Mouse (Mus musculus) kidney, adult 9 months (tissue): Measurements from ENCODE around the gene Sh2b3.

Experiments used
- DNase-seq: peaks from one replicate; pipeline ENCODE4 v3.0.0; 2022

Gene Sh2b3

DNA sequence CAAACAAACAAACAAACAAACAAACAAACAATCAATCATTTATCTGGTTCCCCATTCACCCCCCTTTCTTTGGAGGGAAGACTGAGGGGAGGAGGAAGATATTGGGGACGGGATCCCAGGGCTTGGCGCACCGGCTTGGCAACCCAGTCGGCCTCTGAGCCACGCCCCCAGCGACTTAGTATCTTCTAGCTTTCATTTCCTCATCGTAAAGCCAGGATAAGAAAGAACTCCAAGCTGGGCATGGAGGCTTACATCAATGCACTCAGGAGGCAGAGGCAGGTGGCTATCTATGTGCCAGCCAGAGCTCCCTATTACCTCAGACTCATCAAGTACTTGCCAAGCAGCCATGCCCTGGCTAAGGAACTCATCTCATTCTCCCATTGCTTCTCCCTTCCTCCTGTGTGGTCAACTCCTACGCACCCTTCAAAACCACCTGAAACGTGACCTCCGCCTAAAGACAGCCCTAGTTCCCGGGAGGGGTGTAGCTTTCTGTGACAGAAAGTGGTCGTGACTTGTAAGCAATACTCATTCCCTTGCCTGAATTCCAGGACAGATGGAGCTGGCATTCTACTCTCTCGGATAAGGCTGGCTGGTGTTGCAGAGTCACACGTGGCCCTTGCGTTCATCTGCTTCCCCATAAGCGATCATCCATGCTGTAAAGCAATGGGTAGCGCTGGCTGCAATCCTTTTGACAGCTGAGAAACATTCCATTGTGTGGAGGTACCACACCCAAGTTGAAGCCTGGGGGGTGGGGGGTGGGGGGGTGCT lies 5.9 kb upstream of the Sh2b3 start:
- no peak for DNase-seq

DNA sequence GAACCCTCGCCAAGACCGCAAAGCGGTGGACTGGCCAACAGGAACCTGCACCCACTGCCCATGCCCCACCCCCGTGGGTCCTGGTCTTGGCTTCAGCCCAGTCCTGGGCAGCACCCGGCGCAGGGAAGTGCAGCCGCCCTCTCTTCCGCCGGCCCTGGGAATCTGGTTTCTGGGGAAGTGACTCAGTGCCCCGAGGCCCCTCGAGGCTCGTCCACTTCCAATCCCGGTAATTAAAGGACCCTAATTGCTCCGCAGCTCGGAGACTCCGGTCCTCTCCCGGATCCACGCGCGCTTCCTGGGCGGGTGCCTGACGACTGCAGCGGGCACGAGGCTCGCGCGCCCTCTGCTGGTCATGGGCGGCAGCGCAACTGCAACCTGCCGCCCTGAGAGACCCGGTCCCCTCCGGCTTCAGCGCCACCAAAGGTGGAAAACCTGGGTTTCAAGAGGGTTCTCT lies 5.2 kb upstream of the Sh2b3 start:
- DNase-seq: peak; percentile 81

DNA sequence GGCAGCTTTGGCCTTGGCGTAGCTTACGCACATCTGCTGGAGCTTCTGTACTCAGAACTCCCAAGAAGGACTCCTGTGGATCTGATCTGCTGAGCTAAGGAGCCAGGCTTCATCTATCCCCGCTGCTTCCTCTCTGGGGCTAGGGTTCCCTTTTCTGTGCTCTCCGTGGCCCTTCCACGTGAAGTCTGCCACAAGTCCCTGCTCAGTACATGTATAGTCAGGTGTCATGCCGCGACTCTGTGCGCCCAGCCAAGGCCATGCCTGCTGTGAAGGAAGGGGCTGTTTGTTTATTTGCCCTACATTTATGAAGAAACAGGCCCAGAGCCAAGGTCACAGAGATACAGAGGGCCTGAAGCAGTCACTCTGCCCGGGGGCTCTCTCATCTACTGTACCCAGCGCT lies 4.5 kb upstream of the Sh2b3 start:
- no peak for DNase-seq

DNA sequence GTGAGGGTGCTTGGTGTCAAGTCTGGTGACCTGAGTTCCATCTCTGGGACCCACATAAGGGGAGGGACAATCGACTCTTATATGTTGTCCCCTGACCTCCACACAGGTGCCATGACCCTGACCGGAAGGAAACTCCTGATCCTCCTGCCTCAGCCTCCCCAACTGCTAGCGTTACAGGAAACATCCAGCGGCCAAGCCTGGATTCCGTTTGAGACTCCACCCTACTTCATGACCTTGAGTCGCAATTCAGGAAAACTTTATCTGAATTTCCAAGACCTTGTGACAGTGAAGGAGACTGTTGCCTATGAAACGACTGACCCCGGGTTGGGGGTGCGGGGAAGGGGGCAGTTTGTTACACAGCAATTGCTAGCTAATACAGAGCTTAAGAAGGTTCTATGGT lies 4.1 kb upstream of the Sh2b3 start:
- DNase-seq: no peak

DNA sequence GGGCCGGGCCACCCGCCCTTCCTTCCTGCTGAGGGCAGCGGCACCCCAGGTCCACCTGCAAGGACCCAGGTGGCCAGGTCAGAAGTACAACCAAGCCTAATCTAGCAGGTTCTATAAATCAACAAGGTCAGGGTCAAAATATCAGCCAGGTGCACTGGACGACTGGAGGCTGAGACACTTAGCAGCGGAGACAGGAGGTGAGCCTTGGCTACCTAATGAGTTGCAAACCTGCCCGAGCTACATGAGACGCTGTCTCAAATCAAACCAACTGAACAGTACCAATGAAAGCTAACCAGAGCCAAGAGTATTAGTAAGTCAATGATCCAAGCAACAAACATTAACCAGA lies 1.7 kb upstream of the Sh2b3 start:
- DNase-seq: no peak

DNA sequence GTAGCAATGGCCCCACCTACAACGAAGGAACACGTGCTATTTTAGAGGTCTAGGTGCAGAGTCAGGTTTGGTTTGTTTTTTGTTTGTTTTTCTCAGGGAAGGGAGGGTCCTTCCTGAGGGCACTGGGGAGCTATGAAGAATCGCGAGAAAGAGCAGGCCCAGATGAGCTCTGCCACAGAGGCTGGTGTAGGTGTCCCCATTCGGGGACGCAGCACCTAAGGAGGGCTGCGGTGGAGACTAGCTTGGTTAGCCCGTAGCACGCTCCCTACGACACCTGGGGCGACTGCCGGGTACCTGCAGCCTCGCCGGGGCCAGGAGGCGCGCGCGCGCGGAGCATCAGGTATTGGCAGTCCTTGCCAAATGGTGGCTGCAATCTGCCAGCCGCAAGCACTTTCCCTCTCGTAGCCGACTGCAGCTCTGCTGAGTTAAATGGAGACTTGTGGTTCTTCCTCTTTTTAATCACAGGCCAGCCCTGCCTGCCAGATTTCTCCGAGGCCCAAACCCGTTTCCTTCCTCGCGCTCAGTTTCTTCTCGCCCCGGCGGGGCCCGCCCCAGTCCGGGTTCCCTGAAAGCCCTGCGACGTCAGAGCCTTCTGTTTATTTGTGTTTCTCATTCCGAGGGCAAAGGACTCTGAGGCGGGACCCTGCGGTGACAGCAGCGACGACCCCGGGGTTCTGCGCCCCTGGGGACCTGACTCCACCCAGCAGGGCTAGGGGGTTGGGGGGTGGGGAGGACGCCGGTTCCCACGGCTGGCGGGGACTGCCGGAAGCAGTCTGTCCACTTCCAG lies 1.1 kb upstream of the Sh2b3 start:
- peak; percentile 80 for DNase-seq

DNA sequence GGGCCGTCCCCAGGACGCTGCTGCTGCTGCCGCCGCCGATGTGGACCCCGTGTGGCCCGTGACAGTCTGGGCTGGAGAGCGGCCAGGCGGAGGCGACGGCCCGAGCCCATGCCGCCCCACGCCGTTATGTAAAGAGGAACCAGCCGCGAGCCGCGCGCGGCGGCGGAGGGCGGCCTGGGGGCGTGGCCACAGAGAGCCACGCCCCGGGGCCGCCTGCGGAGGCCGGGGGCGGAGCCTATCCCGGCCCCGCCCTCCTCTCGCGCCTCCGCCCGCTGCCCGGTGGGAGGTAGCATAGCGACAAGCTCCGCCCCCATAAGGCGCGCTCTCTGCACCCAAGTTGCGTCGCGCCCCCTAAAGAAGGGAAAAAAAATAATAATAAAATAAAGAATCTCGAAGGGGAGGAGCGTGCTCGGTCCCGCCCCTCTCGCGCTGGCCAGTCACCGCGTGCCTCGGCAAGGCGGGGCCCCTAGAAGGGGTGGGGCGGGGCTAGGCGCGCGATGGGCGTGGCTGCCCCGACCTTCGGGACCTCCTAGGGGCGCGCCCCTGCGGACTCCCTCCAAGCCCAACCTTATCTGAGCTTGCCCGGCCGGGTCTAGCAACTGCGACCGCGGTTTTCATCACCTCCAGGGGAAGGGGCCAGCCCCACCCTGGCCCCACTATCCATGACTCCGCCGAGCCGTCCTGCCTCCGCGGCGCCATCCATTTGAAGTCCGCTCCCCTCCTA lies 592 bp downstream of the Sh2b3 start:
- peak; percentile 96 for DNase-seq

DNA sequence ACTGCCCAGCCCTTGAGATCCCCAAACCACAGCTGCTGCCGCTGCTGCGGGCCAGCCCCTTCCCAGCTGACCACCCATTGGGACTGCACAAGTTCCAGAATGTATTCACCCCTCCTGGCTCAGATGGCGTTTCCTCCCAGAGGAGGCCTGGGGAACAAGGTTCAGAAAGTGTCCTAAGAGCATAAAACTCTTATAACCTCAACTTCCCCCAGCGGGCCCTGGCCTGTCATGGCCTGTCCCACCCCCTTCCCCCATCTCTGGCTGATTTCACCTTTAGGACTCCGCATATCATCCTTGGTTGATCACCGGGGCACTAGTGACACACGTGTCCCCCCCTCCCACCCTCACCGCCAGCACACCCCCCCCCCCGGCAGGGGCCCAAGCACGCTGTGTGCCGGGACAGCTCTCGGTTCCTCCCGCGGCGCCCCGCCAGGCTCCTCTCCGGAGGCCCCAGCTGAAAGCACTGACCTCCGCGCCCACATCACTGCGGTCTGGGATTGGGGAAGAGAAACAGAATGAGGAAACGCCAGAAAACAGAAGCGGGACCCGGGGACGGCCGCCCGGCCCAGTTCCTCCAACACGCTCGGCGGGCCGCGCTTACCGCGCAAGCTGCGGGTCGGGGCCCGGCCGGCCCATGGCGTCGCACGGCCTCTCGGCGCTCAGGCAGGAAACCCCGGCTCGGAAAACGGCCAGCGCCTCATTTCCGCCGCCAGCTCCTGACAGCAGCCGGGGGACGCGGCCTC lies 1.3 kb downstream of the Sh2b3 start:
- DNase-seq: no peak

DNA sequence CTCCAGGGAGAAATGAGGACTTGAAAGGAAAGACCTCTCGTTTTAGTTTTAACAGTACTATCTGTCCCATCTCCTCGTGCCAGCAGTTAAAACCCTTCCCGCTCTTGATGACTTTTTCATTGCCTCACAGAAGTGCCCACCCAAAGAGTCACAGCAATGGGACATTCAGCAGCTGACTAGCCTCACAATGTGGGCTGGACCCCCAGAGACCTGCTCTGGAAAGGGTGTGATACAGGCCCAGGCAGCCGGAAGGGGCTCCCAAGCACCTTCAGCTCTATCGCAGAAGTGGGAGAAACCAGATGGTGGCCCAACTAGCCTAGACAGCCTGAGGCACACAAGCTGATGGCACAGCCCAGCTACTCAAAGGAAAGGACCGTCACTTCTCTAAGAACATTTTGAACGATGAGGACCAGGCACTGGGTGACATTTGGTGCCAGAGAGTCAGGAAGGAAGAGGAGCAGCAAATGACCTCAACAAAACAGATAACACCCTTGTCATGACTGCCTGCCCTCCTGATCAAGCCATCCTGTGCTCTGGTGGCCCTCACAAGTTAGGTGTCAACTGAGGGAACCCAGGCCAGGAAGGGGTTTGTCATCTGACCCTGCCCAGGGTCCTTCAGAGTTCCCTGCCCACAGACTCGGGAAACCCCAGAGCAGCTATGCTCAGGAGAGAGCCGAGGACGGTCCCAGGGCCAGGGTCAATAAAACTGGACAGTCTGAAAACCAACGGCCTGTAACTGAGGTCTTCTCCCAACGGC lies 2.3 kb downstream of the Sh2b3 start:
- no peak for DNase-seq

DNA sequence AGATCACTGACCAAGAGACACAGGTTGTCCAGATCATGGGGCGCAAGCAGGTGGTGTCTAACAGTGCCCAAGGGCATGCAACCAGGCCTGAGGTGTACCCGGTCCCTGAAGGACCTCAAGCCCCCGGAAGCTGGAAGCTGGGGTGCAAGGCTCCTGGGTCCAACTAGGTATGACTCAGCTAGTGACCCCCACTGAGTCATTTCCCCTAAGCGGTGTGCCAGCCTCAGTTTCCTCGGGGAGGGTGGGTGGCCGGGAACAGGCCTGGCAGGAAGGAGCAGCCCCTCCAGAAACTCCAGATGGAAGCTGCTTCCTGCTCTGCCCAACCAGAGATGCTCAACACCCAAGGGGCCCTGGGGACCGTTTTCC lies 3.2 kb downstream of the Sh2b3 start:
- no peak for DNase-seq

DNA sequence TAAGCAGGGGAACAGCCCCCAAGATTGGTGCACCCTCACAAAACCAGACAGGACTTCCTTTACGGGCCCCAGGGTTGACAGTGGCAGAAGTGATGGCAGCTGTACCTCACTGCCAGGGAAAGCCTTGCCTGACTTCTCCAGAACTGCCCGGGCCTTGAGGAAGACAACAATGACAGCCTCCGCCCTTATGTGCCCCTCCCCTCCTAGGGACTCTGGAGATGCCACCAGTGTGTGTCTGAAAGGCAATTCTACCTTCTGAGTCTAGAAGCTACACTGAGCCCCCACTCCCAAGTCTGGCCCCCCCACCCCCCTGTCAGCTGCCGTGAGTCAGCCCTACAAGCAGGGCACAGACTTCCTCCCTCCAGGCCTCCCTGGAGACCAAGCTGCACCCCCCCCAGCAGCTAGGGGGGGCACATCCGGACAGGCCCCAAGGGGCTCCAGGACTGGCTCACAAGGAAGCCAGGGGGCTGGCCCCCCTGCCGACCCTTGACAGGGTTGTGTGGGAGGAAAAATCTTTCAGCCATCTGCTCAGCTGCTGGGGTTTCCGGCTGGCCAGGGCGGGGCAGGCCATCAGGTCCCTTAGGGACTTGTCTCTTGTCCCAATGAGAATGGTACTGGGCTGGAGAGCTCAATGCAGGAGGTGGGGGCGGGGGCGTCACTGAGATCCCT lies 3.7 kb downstream of the Sh2b3 start:
- DNase-seq: peak; percentile 88

DNA sequence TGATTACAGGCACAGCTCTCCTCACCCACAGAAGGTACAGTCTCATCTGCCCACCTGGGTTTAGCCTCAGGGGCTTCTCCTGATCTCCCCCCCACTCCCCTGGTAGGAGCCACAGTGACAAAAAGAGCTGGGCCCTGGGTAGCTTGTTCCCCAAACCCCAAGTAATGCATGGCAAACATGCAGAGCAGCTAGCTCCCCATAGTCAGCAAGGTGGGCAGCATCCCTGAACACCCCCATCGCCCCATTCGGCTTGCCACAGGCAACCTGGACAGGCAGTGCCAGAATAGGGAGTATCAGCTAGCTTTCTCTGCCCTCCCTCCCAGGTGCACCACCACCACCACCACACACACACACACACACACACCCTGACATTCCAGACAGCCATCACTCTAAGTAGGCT lies 4.3 kb downstream of the Sh2b3 start:
- no peak for DNase-seq

DNA sequence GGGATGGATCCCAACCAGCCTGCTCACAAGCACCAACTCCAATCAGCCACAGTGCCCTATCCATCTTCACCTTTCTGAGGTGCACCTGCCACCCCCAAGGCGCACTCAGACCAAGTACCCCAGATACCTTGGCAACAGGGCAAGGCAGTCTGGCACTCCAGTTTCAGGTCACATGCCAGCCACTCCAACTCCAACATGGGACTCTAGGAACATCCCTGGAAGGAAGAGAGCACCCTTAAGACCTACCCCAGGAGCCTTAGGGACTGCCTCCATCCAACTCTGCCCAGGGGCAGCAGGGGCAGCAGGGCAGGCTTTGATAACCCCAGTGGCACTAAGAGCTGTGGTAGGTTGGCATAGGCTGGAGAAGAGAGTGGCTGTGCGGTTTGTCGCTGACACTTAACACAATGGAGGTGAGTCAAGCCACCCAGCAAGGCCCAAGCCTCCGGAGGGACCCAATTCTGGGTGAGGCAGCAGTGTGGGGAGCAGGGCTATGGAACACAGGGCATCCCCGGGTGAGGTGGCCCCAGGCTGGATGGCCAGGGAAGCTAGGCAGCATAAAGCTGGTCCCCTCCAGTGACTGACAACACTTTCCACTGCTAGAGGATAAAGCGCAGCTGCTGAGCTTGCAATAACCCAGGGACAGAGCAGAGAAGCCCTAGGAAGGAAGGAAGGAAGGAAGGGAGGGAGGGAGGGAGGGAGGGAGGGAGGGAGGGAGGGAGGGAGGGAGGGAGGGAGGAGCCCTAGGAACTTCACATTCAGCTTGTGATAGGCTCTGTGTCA lies 4.9 kb downstream of the Sh2b3 start:
- DNase-seq: no peak

DNA sequence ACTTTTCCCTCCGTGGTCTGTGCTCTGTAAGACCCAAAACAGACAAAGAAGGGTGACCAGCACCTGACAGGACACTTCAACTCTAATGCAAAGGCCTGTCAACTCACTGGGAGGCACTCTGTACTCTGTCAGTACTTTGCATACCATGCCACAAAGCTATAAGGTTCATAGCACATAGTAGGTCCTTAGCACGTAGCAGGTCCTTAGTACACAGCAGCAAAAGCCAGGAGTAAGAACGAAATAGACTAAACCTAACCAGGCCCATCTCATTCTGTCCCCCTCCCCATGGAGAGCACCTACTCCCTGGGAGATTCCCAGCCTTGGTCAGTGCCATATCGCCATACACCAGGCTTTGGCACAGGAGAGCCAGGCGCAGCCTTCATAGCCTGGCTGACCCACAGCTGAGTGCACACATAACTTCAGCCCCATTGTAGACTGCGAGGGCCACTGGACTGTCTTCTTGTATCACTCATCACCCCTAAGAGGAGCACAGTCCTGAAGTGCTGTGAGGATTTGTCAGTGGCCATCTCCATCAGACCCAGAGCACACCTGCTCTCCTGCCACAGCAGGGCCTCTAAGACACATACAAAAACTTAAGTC lies 6.3 kb downstream of the Sh2b3 start:
- DNase-seq: no peak

DNA sequence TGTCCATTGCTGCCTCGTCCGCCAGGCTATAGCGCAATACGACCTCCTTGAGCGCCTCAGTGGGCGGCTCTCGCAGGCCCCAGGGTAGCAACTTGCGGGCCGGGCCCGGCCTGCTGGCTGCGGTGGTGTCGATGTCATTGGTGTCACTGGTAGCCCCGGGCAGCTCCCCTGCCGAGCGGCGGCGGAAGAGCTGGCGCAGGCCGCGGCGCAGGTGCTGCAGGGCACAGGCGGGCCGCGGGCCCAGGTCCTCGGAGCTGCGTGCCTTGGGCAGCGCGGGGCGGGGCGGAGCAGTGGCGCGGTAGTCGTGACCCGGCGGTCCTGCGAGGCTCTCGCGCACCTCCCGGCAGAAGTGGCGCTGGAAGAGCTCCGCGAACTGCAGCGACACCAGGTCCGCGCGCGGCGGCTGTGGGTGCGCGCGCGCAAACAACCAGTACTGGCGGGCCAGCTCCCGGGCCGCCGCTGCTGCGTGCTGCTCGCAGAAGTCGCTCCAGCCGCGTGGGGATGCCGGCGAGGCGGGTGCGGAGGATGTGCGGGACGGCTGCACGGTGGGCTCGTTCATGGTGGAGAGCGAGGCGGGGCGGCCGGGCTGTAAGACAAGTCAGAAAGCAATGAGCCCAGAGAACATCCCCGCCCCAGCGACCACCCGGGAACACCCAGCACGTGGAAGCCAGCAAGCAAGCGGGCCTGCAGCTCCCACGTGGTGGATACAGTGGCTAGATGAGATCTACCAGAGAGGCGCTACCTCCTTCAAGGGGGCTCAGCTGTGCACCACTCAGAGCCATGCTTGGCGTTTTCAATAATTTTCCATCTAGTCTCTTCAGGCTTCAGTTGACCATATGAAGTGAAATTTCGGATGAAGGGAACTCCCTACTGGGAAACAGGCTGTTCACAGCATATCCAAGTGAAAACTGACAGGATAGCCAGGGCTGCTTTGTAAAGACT lies 8.7 kb downstream of the Sh2b3 start:
- no peak for DNase-seq

DNA sequence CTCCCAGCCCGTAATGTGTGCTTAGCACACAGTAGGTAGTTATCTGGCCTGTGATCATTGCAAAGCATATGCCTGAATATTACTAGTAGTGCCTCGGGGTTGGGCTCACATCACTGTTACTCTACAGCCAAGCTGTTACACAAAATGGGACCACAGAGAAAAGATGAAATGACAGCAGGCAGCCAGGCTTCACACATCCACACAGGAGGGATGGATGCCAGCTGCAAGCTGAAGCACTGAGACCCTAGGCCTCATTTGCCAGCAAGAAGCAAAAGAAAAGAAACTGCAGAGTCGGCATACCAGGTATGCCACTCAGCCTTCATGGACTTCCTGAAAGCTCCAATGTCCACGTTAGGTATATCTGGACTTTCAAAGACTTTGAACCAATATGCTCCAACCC lies 9.6 kb downstream of the Sh2b3 start:
- no peak for DNase-seq

DNA sequence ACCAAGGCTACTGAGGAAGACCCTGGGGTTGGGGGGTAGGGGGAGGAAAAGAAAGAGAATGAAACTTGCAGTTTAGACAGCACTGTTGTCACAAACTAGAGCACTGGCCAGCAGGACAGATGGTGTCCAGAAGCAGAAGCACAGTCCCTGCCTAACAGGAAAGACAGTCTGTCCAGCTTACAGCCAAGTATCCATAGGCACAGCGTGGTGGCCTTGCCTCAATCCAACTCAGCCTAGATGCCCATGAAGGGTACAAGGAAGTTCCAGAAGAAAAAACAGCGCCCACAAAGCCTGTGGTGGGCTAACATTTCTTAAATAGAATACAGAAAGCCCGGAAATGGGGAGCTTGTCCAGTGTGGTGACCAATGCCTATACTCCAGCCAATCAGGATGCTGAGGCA lies 11.8 kb downstream of the Sh2b3 start:
- DNase-seq: no peak

DNA sequence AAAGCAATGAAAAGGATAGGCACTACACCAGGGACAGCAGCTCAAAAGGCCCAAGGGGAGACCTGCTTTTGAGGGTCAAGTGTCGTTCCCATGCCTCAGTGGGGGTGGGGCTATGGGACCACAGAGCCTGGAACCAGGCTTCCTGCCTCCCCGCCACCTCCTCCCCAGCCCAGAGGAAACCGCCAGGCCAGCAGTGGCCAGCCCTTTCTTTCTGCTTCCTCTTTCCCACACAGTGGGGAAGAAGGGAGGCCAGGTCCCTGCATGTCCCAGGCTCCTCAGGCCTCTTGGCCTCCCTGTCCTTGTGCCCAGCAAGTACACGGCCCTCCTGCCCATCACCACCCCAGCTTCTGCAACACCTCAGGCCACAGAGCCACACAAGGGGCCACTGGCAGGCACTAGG lies 13.3 kb downstream of the Sh2b3 start:
- no peak for DNase-seq

DNA sequence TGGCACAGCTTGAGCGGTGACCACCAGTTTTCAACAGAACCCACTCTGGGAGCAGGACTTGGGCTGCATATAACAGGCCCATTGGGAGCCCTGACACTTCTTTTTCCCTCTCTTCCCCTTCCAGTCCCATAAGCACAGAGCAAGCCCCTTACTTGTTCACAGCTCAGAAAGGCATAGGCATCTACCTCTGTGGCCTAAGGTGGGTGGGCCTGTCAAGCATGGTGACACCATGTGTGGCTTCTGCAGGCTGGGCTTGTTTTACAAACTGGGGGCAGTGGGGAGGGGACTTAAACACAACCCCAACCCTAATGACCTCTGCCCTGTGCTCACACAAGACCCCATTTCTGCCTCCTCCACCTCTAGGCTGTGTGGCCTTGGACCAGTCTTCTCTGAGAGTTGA lies 13.8 kb downstream of the Sh2b3 start:
- no peak for DNase-seq
